Mouse (Mus musculus): ENCODE data around the gene Agap1.
A peak's percentile ranks its signal among the peaks of the same experiment; 100 is the strongest.

Agap1 gene

DNA sequence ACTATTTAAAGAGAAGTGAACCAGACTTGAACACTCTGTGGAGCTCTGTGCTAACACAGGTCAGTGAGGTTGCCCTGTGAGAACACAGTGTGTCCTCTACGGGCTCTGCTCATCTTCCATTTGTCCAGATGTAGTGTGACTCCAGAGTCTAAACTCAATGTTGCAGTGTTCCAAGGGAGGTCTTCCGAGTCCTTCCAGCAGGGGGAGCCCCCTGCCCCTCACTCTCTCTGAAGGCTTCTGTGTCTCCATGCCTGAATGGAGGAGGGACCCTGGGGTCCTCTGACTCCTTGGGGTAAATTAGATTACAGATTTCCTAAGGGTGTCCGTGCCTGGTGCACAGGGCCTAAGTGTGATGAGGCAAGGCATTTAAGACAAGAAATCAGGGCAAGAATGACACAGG is 302.9 kb downstream of the Agap1 start:
- DNase-seq (ENCODE audit: low spot score), result no peak

DNA sequence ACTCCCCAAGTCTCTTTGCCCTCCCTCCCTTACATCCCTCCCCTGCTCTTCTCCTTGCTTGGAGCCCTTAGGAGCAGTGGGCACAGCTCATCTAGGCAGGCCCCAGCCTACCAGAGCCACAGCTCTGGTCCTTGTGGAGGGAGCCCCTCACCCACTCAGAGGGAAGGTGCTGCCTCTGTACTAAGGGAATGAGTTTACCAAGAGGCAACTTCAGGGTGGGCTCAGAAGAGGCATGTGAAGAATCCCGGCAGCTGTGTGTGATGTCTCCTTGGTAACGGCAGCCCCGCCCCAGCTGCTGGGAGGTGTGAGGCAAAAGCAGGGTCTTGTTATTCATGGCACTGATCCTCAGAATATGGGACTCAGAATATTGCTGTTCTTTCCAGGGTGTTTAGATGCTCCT is 309.3 kb downstream of the Agap1 start:
- DNase-seq (ENCODE audit: low spot score), result no peak

DNA sequence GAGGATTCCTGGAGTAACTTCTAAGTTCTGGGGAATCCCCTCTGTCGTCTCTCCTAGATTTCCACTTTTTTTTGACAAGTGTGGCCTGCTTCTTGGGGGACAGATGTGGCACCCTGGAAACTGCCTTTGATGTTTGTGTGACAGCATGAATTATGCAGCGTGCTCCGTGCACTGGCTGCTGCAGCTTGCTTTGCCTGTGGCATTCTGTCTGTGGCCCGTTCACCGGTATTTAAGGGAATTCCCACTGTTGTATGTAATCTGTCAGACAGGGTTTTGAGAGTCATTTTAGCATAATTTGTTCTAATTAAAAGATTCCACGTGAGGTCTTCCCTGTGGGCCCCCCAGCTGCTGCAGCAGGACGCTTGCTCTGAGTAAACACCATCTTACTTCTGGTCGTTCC is 312.3 kb downstream of the Agap1 start:
- no peak for DNase-seq (ENCODE audit: low spot score)

DNA sequence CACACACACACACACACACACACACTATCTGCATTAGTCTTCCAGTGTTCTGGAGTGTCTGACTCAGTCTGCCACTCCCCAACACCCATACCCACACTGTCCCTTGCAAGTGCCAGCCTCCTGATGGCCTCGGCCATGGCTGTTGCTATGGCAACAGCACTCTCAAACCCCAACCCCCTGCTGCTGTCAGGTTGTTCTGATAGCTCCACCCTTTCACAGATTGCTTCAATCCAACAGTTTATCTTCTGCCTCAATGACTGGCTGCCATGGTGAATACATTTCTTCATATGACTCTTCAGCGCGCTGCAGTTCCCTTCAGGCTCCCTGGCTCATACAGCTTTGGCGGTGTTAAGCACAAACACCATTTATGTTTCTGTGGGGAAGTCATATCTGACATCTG is 315.0 kb downstream of the Agap1 start:
- DNase-seq (ENCODE audit: low spot score), result no peak

DNA sequence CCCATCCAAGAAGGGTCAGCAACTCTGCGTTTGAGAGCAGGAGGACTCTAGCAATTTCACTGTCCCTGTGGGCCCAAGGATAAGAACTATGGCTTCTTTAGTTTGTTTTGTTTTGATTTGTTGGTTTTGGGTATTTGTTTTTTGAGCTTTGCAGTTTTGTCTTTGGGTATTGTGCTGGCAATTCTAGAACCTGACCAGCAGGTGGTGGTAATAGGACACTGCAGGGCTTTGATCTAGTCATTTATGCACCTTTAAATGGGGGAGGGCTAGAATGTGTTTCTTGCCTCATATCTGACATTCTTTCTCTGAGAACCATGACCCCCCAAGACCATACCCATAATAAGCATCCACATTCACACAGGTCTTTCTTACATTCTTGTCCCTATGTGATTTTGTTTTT is 315.7 kb downstream of the Agap1 start:
- DNase-seq (ENCODE audit: low spot score), result no peak

DNA sequence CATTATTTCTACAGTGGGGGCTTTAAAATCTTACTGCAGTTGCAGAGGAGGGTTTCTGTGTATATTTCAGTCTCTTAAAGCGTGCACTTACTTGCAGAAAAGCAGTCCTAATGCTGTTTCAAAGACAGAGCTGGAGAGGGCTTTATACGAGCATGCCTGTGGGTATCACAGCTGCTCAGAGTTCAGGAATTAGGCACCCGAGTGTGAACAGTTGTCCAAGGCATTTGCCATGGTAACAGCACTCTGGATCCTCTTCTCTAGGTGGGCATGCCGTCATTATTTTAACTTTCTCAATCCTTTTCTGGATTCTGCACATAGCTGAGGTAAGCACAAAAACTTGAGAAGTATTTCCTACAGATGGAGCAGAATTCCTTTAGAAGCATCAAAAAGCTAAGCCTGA is 321.1 kb downstream of the Agap1 start:
- no peak for DNase-seq (ENCODE audit: low spot score)

DNA sequence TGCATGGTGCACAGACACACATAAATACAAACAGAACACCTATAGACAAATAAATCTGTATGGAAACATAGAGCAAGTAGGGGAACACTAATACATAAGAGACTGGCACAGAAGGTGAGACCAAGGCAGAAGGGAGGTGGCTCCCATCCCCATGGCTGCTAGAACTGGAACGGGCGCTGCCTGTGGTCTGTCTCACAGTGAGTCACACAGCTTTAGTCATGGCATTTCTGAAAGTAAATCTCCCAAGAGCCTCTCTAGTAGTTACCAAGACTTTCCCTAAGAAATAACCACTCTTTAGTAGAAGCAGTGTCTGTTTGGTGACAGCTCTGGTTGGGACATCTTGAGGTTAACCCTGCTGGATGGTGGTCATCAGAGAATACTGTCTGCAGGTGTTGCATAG is 326.1 kb downstream of the Agap1 start:
- DNase-seq (ENCODE audit: low spot score), result no peak

DNA sequence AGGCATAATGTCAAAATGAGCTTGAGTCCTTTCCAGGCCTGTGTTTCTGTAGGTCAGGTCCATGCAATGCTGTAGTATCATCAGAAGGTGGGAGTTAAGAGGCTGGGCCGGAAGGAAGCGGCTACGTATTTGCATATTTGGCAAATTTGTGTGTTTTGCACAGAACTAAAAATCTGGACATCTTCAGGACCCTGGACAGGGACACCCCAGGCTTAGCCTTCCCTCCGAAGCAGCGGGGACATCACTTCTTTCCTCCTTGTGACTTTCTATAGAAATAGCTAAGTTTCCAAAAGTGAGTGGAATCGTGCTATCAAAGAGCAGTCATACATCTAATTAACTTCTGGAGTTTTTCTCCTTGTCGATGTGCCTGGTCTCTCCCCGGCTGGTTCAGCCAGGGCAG is 327.3 kb downstream of the Agap1 start:
- peak; percentile 9 for DNase-seq (ENCODE audit: low spot score)

DNA sequence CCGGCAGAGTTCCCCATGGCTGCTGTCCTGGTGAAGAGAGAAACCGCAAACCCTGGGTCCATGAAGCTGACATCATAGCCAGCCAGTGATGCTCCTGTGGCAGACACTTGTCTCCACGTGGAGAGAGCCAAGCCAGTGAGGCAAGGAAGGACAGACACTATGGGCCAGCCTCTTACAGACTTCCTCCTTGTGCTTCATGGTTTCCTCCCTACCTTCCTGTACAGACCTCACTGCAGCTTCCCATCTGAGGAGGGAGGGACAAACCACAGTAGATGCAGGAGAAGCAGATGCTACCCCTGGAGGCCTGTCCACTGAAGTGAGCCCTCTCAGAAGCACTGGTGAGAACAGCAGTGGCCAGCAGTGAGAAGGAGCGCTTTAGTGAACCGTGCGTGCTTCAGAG is 332.2 kb downstream of the Agap1 start:
- DNase-seq (ENCODE audit: low spot score), result no peak

DNA sequence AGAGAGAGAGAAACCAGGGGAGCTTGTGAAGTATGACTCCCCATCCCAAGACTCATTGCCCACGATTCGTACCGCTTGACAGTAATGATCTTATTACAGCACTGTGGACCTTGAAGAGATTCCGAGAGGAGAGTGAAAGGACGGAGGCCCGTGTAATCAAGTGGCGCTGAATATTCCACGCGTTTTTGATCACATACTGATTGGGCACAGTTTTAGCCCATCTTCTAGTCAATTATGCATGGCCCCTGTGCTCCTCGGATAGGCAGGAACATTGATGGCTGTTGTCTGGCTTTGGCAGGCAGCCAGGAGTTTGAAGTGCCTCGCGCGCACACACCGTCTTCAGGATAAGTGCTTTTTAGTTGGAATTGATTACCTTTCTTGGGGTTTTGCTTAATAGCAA is 344.1 kb downstream of the Agap1 start:
- DNase-seq (ENCODE audit: low spot score), result no peak

DNA sequence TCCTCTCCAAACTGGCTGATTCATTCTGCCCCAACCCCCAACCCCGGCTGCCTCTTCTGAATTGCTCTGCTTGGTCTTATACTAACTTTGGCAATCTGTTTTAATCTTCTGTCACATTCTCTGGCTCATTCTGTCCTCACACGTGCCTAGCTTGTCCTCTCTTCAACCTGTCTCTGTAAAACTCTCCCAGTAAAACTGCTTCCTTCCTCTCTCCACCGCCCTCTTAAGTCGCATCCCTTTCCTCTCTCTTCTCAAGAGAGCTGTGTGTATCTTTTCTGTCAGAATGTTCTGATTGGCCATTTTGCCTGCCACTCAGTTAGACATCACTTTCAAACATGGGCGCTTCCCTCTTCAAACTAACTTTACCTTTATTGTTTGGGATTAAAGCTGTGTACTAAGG is 346.9 kb downstream of the Agap1 start:
- DNase-seq (ENCODE audit: low spot score), result no peak

DNA sequence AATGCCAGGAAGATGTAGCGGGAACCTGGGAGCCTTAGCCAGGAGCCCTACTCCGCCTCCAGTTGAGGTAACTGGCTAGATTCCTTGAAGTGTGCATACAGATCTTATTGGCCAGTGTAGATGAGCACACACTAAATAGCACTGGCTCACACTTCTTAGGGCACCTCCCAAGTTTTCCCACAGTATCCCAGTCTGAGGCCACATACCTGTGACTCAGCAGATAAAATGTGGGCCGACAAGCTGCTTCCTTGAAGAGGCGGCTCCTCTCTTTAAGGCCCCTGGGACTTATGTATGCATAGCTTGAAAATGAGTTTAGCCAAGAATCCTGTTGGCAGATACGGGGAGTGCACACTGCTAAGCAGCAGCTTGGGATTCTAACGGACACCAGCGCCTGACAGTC is 350.4 kb downstream of the Agap1 start:
- no peak for DNase-seq (ENCODE audit: low spot score)

DNA sequence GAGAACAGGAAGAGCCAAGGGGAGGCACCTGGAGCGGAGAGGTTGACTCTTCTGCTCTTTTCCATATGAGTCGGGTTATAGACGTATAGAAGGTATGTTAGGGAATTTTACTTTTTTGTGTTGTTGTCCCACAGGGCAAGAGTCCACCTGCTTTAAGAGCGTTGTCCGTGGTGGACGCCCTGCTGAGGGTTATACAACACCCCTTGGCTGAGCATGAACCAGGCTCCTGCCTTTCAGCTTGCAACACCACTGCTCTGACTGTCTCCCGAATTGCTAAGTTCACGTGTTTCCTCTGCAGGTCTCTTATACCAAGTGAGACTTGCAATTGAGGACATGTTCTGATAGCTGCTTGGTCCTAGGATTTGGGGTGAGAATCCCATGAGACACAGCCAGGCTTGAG is 358.2 kb downstream of the Agap1 start:
- DNase-seq (ENCODE audit: low spot score), result no peak

DNA sequence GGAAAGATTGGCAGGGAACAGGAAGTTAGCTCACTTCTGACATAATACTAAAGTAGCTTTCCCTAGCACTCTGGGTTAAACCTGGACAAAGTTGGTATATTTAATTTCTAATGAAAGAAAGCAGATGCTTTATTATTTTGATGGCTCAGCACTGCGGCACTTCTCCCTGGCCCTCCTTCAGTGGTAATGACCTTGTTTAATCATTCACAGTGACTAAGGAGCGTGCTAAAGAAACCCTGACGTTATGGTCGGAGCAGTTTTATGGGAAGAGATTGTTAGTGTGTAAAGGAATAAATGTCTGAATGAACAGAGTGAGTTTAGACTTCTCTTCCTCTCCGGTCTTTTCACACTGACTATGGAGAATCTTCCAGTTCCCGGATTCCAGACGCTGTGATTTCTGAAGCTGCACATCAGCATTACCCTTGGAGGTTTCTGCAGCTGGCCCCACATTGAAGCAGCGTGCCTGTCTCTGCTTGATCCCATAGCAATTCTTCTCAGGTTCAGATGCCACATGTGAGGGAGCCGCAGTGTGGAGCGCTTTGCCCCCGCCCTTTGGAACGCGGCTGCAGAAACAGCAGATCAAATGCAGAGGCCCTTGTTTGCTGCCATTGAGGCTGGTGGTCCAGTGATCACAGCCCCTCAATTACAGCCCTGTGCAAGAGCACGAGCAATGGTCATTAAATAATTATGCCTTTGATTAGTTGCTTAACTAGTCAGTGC is 362.0 kb downstream of the Agap1 start:
- DNase-seq (ENCODE audit: low spot score), result no peak

DNA sequence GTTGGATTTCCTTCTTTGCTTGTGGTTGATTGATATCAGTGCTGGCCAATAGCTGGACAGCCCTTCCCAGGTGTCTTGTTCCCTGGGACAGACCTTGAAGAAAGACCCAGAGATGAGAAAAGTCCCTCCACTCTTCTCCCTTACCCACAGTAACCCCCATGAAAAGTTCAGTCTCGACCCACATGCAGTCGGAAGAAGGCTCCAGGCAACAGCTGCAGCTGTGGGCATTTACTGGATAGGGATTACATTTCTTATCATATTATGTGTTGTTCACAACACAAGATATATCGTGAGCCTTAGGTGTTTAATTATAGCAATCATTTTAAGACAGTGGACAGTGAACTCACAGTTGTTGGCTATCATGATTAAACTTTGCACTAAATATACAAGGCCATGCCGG is 367.2 kb downstream of the Agap1 start:
- DNase-seq (ENCODE audit: low spot score), result no peak

DNA sequence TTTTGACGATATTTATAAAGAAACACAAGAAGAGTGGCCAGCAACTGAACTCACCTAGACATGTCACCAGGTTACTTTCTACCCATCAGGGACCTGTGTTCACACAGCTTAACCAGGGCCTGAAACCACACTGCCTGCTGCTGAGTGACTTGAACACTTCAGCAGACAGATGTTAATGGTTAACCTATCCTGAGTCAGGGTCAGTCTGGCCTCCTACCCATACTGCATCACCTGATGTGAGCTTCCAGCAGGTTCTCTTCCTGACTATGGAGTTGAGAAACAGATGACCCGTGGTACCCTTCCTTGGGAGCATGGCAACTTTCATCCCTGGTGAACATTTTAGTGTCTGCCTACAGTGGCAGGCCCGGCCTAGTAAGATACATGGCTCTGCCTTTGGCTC is 367.8 kb downstream of the Agap1 start:
- no peak for DNase-seq (ENCODE audit: low spot score)

DNA sequence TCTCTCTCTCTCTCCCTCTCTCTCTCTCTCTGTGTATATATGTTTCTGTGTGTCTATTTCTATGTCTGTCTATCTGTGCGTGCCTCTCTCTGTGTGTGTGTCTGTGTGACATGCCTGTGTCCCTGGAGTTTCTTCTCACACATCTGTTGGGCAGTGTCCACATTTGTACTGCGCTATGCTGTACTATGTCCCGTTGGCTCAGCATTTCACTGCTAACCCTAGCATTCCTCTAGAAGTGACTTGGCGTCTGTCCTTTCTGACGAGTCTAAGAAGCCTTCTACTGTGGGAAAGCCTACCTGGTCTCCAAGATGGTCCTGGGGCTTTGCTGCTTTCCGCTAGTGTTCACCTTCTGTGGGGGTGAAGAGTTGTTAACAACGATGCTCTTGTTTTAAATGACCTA is 368.4 kb downstream of the Agap1 start:
- DNase-seq (ENCODE audit: low spot score), result no peak

DNA sequence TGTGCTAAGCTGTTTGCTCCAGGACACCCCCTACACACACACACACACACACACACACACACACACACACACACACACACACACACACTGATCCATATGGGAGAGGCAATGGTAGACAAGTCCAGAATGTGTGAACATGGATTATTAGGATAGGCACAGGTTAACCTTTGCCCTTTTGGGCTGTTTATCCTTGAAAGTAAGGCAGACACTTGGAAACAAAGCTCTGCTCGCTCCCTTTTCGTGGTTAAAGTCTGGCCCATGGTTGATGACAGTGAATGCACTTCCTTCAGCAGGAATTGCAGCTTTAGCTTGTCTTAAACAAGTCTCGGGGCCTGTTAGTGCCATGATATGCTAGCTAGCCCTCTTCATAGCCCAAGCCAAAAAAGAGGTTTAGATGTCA is 372.4 kb downstream of the Agap1 start:
- no peak for DNase-seq (ENCODE audit: low spot score)

DNA sequence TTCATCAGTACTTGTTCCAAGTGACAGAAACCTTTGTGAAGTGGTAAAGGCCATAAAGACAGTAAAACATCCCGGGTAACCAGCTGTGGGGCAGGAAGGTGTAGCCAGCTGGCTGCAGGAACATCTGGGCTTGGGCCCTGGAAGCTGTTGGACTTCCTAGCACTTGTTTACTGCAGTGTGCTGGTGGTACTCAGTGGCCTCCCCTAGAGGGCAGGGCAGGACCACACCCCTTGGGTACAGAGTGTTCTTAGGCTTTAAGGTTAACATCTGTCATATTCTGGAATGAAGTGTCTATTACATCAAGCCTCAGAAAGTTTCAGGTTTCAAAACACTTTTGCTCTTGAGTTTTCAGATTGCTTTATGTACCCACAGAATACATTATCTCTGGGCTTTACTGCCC is 376.5 kb downstream of the Agap1 start:
- no peak for DNase-seq (ENCODE audit: low spot score)

DNA sequence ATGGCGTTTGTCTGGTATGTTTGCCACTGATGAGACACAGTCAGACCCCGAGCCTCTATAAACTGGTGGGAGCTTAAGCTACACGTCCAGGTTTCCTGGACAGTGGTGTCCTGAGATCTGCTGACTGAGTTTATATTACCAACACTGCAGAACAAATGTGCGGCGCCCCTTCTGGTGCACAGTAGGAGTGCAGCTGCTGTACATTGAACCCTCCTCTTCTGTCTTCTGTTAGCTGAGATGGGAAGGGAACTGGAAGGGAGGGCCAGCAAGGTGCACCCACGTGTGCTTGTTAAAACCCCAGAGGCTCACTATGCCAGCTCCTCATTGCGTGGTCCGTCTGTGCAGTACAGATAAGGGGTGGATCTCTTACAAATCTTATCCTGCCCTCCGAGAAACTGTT is 389.5 kb downstream of the Agap1 start:
- no peak for DNase-seq (ENCODE audit: low spot score)

DNA sequence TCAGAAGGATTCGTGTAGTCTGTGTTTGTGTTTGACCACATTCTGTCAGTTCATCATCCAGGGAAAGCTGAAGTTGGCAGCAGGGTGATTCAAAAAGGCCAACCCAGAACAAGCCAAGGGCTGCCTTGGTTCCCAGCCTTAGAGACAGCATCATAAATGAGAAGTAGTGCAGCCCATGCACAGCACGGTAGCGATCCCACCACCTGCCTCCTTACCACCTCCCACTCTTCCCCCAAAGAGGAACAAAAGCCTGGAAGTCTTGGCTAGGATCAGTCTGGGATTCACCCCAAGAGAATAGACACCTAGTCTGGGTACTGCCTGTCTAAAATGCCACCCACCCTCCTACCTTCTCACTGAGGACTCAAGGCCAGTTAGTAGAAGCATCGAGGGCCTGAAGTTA is 390.9 kb downstream of the Agap1 start:
- no peak for DNase-seq (ENCODE audit: low spot score)

DNA sequence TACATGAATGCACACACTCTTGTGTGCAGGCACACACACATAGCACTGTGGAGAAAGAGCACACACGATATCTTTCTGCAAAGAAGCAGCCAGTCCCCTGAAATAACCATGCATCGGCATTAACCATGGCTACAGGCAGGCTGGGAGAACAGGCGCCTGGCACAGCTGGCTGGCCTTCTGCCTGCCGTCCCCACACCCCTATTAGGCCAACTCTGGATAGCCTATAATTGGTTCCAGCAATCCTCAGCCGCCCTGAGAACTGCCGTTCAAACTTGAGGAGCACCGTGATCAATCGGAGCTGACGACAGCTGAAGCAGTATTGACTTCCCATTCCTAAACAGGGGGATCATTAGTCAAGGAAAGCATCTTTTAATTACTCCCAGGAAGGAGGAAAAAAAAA is 391.5 kb downstream of the Agap1 start:
- DNase-seq (ENCODE audit: low spot score), result no peak

DNA sequence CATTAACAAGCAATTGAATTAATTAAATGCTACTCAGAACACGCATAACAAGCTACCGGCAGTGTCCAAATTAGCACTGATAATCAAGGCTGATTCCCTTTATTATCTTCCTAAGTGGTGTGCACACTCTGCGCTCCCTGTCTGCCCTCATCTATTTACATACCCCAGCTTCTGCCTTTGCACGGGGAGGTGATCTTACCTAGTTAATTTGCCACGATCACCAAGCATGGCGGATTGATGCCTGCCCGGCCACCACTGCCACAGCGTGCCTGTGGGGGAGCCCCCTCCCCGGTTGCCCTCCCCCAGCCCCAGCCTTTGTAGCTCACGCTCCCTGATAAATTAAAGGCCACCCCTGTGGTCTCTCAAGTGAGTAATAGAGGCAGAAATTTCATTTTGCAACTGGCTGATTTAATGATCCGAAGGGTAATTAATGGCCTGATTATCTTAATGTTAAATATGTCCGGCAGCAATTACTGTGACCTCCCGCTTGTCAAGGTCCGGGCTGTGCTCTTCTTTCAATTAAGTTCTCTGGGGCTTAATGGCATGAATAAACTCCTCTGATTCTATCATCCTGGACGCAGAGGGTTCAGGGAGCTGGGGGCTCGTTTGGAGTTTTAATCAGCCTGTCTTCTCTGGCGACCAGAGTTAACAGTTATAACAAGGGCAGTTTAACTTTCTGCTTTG is 393.9 kb downstream of the Agap1 start:
- no peak for DNase-seq (ENCODE audit: low spot score)

DNA sequence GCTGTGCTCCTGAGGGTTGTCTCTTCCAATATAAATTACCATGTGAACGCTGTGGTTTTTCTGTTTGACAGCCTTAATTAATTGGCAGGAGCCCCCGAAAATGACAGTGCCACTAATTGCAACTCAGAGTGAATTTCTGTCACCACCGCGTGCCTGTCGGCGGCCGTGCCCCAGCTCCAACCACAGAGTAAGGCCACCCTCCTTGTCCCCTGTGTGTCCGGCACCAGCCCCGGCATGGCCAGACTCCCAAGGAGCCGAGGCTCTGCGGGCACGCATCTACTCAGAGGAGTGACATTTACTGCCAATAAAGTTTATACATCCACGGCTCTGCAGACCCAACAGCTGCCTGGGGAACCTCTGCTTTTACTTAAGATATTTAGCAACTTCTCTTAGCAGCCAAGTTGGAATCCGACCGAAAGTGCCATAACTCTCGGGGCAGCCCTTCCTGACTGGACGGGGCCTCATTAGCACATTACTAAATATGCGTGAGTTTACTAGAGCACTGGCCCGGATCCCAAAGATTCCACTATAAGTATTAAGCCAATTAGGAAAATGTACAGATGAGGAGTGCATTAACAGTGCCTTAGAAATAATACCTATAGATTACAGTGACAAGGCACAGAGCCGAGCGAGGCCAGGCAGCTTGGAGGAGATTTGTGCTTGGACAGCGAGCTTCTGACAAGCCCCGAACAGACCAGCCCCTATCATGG is 394.7 kb downstream of the Agap1 start:
- no peak for DNase-seq (ENCODE audit: low spot score)
